Mouse (Mus musculus) stomach, postnatal 0 days (tissue): ENCODE results near the gene 1810055G02Rik. TPM values are rescaled to one million over a fixed set of nuclear protein-coding genes. Genes with fewer than 3 reads are reported as not detected.

Experiments used
- ATAC-seq: fragments of 200-750 bp; cut with Nextera tagmentation; 2 replicates; pipeline ENCODE4 v1.8.0; 2017; ENCODE audit not compliant: low FRiP score, low TSS enrichment
- DNase-seq: peaks from one replicate; pipeline ENCODE4 v3.0.0-alpha.2; 2016; ENCODE audit warnings: low spot score
- H3K27ac ChIP-seq: fragments of 300-500 bp; sonication (generic); replicated peaks from 2 replicates; pipeline ENCODE4 v1.5.1; 2014; ENCODE audit warnings: mild to moderate bottlenecking, control low read depth
- H3K27me3 ChIP-seq: fragments of 300-500 bp; sonication (generic); 2 replicates; pipeline ENCODE4 v1.6.1; 2014; ENCODE audit warnings: low read length; ENCODE audit not compliant: control insufficient read depth, insufficient read depth
- H3K36me3 ChIP-seq: fragments of 300-500 bp; sonication (generic); 2 replicates; pipeline ENCODE4 v1.6.1; 2014; ENCODE audit warnings: low read length, mixed read lengths; ENCODE audit not compliant: control insufficient read depth, insufficient read depth
- H3K4me1 ChIP-seq: fragments of 300-500 bp; sonication (generic); replicated peaks from 2 replicates; pipeline ENCODE4 v1.6.1; 2014; ENCODE audit warnings: antibody characterized with exemption; ENCODE audit not compliant: control insufficient read depth, insufficient read depth
- H3K4me2 ChIP-seq: fragments of 300-500 bp; sonication (generic); replicated peaks from 2 replicates; pipeline ENCODE4 v1.6.1; 2014; ENCODE audit warnings: low read depth, mild to moderate bottlenecking, control low read depth, moderate library complexity
- H3K4me3 ChIP-seq: fragments of 300-500 bp; sonication (generic); 2 replicates; pipeline ENCODE4 v1.5.1; 2014; ENCODE audit warnings: low read depth, low read length, control low read depth
- H3K9ac ChIP-seq: fragments of 300-500 bp; sonication (generic); 2 replicates; pipeline ENCODE4 v1.6.1; 2014; ENCODE audit warnings: mild to moderate bottlenecking, low read length, control low read depth, mixed read lengths
- H3K9me3 ChIP-seq: fragments of 300-500 bp; sonication (generic); 2 replicates; pipeline ENCODE4 v1.6.1; 2016; ENCODE audit warnings: low read length; ENCODE audit not compliant: control insufficient read depth
- CTCF ChIP-seq: IDR thresholded peaks from 2 replicates; pipeline ENCODE4 v1.5.1; 2016; ENCODE audit warnings: antibody characterized with exemption, low read depth, mild to moderate bottlenecking, moderate library complexity
- EP300 ChIP-seq: optimal IDR thresholded peaks from 2 replicates; pipeline ENCODE3; 2016; ENCODE audit warnings: antibody characterized with exemption
- WGBS: fragments of 180-500 bp; shearing (Covaris S2); extraction: QIAGEN DNeasy Blood & Tissue Kit; methylation state at CpG from one replicate; pipeline ENCODE4 v1.1.7; 2014; 5-methylcytosine and 5-hydroxymethylcytosine counted together
- polyA plus RNA-seq: library from polyadenylated mRNA; unstranded; fragments of >200 nt; fragmentation: Nextera tagmentation; extraction: Ambion mirVana; gene quantifications from 2 replicates; pipeline ENCODE4 v1.2.1, GENCODE M21; 2015

The 1810055G02Rik gene
- polyA plus RNA-seq, 1 experiment from 2014 or later, result 18.8 TPM

GRCm38 (mm10) chr19:3687676-3688171 lies 20.4 kb upstream of the 1810055G02Rik start:
- WGBS, result 51% methylated on average over 5 of the region's 5 CpGs
- peak; percentile 30 for DNase-seq
- no peak overlapping the region for H3K27ac ChIP-seq
- H3K4me2 ChIP-seq, result no peak overlapping the region
- ATAC-seq, result peak; percentile 20; the same call in 1 of the 2 replicates
- H3K27me3 ChIP-seq, result no peaks in the 10 kb centered on the region
- no peaks in the 10 kb centered on the region for H3K9me3 ChIP-seq
- H3K4me1 ChIP-seq, result peaks cover 4% of the 10 kb centered on the region; the same call in 1 of the 2 replicates
- H3K9ac ChIP-seq, result no peak overlapping the region
- no peak for TF ChIP-seq EP300
- no peak for TF ChIP-seq CTCF
- no peaks in the 10 kb centered on the region for H3K36me3 ChIP-seq
- H3K4me3 ChIP-seq, result no peak overlapping the region

GRCm38 (mm10) chr19:3691337-3691736 lies 16.8 kb upstream of the 1810055G02Rik start:
- no peak for ATAC-seq
- Histone ChIP-seq H3K4me2 (no peak overlapping the region), H3K36me3 (no peaks in the 10 kb centered on the region), H3K4me3 (no peak overlapping the region), H3K27ac (no peak overlapping the region), H3K27me3 (no peaks in the 10 kb centered on the region), H3K9me3 (no peaks in the 10 kb centered on the region), H3K9ac (no peak overlapping the region), H3K4me1 (no peaks in the 10 kb centered on the region)
- TF ChIP-seq CTCF (no peak), EP300 (no peak)
- no peak for DNase-seq
- 96% methylated on average over 5 of the region's 5 CpGs for WGBS

GRCm38 (mm10) chr19:3692414-3693145 lies 15.5 kb upstream of the 1810055G02Rik start:
- 34% methylated on average over 6 of the region's 6 CpGs for WGBS
- no peak overlapping the region for H3K4me2 ChIP-seq

GRCm38 (mm10) chr19:3694476-3694875 lies 13.6 kb upstream of the 1810055G02Rik start:
- ATAC-seq (no peak), DNase-seq (no peak)
- Histone ChIP-seq H3K36me3 (no peaks in the 10 kb centered on the region), H3K9me3 (no peaks in the 10 kb centered on the region), H3K4me2 (no peak overlapping the region), H3K9ac (no peak overlapping the region), H3K4me3 (no peak overlapping the region), H3K27ac (no peak overlapping the region), H3K4me1 (no peaks in the 10 kb centered on the region), H3K27me3 (no peaks in the 10 kb centered on the region)
- 67% methylated on average over 2 of the region's 2 CpGs for WGBS
- TF ChIP-seq CTCF (no peak), EP300 (no peak)

More at GRCm38 (mm10) chr19:3692414-3693145, 15.5 kb upstream of the 1810055G02Rik start:
- H3K4me3 ChIP-seq, result no peak overlapping the region
- H3K27ac ChIP-seq, result 0 out of 2 replicates have a peak overlapping the region, but pooled peaks have one; percentile 4
- no peak overlapping the region for H3K9ac ChIP-seq
- peak; percentile 66; the same call in 1 of the 2 replicates for ATAC-seq
- H3K36me3 ChIP-seq, result no peaks in the 10 kb centered on the region
- H3K9me3 ChIP-seq, result no peaks in the 10 kb centered on the region
- DNase-seq, result no peak
- H3K27me3 ChIP-seq, result no peaks in the 10 kb centered on the region
- TF ChIP-seq EP300, result no peak
- TF ChIP-seq CTCF, result no peak
- H3K4me1 ChIP-seq, result no peaks in the 10 kb centered on the region

GRCm38 (mm10) chr19:3695006-3695405 lies 13.1 kb upstream of the 1810055G02Rik start:
- 66% methylated on average over 3 of the region's 3 CpGs for WGBS
- TF ChIP-seq CTCF (no peak), EP300 (no peak)
- H3K36me3 ChIP-seq, result no peaks in the 10 kb centered on the region
- no peak overlapping the region for H3K9ac ChIP-seq
- DNase-seq, result no peak
- no peaks in the 10 kb centered on the region for H3K27me3 ChIP-seq
- no peak overlapping the region for H3K4me2 ChIP-seq
- no peak for ATAC-seq
- no peak overlapping the region for H3K4me3 ChIP-seq
- no peaks in the 10 kb centered on the region for H3K4me1 ChIP-seq
- H3K27ac ChIP-seq, result no peak overlapping the region
- H3K9me3 ChIP-seq, result no peaks in the 10 kb centered on the region

GRCm38 (mm10) chr19:3695471-3695870 lies 12.6 kb upstream of the 1810055G02Rik start:
- no peak overlapping the region for H3K4me2 ChIP-seq
- H3K9me3 ChIP-seq, result no peaks in the 10 kb centered on the region
- no peak overlapping the region for H3K4me3 ChIP-seq
- no peak for DNase-seq
- TF ChIP-seq EP300 (no peak), CTCF (no peak)
- no peaks in the 10 kb centered on the region for H3K27me3 ChIP-seq
- no peak overlapping the region for H3K9ac ChIP-seq
- no peak overlapping the region for H3K27ac ChIP-seq
- no peak for ATAC-seq
- WGBS, result 81% methylated on average over 4 of the region's 4 CpGs
- H3K4me1 ChIP-seq, result no peaks in the 10 kb centered on the region
- H3K36me3 ChIP-seq, result no peaks in the 10 kb centered on the region
